Mouse (Mus musculus) kidney, embryonic 16.5 days (tissue): ENCODE data around the gene Gm20388. TPM values are rescaled to one million over a fixed set of nuclear protein-coding genes. Genes with fewer than 3 reads are reported as not detected.

Source experiments
- ATAC-seq: fragments of 200-750 bp; cut with Nextera tagmentation; 2 replicates; pipeline ENCODE4 v1.8.0; 2017; ENCODE audit warnings: moderate TSS enrichment; ENCODE audit not compliant: low FRiP score, low TSS enrichment
- H3K27ac ChIP-seq: fragments of 300-500 bp; sonication (generic); 2 replicates; pipeline ENCODE4 v1.5.1; 2014; ENCODE audit warnings: low read length
- H3K27me3 ChIP-seq: fragments of 300-500 bp; sonication (generic); 2 replicates; pipeline ENCODE4 v1.6.1; 2014; ENCODE audit warnings: low read length, control low read depth, mixed read lengths; ENCODE audit not compliant: insufficient read depth
- H3K36me3 ChIP-seq: fragments of 300-500 bp; sonication (generic); 2 replicates; pipeline ENCODE4 v1.6.1; 2014; ENCODE audit warnings: low read length, control low read depth, mixed read lengths; ENCODE audit not compliant: insufficient read depth
- H3K4me1 ChIP-seq: fragments of 300-500 bp; sonication (generic); 2 replicates; pipeline ENCODE4 v1.6.1; 2014; ENCODE audit warnings: low read length, control low read depth, mixed read lengths; ENCODE audit not compliant: insufficient read depth
- H3K4me2 ChIP-seq: fragments of 300-500 bp; sonication (generic); replicated peaks from 2 replicates; pipeline ENCODE4 v1.6.1; 2014; ENCODE audit warnings: low read depth, low read length
- H3K4me3 ChIP-seq: fragments of 300-500 bp; sonication (generic); 2 replicates; pipeline ENCODE4 v1.5.1; 2014; ENCODE audit warnings: mild to moderate bottlenecking, low read length
- H3K9ac ChIP-seq: fragments of 300-500 bp; sonication (generic); replicated peaks from 2 replicates; pipeline ENCODE4 v1.6.1; 2014; ENCODE audit warnings: low read length
- H3K9me3 ChIP-seq: fragments of 300-500 bp; sonication (generic); 2 replicates; pipeline ENCODE4 v1.6.1; 2016; ENCODE audit warnings: low read length, control low read depth
- WGBS: fragments of 180-500 bp; shearing (Covaris S2); extraction: QIAGEN DNeasy Blood & Tissue Kit; methylation state at CpG from one replicate; pipeline ENCODE4 v1.1.7; 2014; 5-methylcytosine and 5-hydroxymethylcytosine counted together
- polyA plus RNA-seq: library from polyadenylated mRNA; unstranded; fragments of >200 nt; fragmentation: Nextera tagmentation; extraction: Ambion mirVana; gene quantifications from 2 replicates; pipeline ENCODE4 v1.2.1, GENCODE M21; 2015

Gm20388 gene
- polyA plus RNA-seq, 1 experiment from 2014 or later: 7.7 TPM

- no peak overlapping the region for H3K4me2 ChIP-seq
- no peaks in the 10 kb centered on the region for H3K36me3 ChIP-seq
- peaks cover 30% of the 10 kb centered on the region for H3K27me3 ChIP-seq
- H3K27ac ChIP-seq: no peak overlapping the region
- WGBS: 90% methylated on average over 1 of the region's 1 CpGs
- no peak overlapping the region for H3K4me3 ChIP-seq
- H3K9ac ChIP-seq: no peak overlapping the region
- ATAC-seq: no peak
- no peaks in the 10 kb centered on the region for H3K9me3 ChIP-seq
- H3K4me1 ChIP-seq: no peaks in the 10 kb centered on the region
Observed at GRCm38 (mm10) chr8:122747825-122748224, 2837.2 kb downstream of the Gm20388 start.

- Histone ChIP-seq H3K9me3 (no peaks in the 10 kb centered on the region), H3K4me2 (no peak overlapping the region), H3K27me3 (peaks cover 15% of the 10 kb centered on the region), H3K4me3 (no peak overlapping the region), H3K36me3 (no peaks in the 10 kb centered on the region), H3K4me1 (no peaks in the 10 kb centered on the region), H3K9ac (no peak overlapping the region), H3K27ac (no peak overlapping the region)
- no peak for ATAC-seq
- 67% methylated on average over 6 of the region's 6 CpGs for WGBS
Observed at GRCm38 (mm10) chr8:122749333-122749958, 2838.8 kb downstream of the Gm20388 start.

GRCm38 (mm10) chr8:122751342-122751741 is 2840.7 kb downstream of the Gm20388 start:
- Histone ChIP-seq H3K36me3 (no peaks in the 10 kb centered on the region), H3K9ac (no peak overlapping the region), H3K4me1 (no peaks in the 10 kb centered on the region), H3K9me3 (no peaks in the 10 kb centered on the region), H3K4me3 (no peak overlapping the region), H3K4me2 (no peak overlapping the region), H3K27ac (no peak overlapping the region), H3K27me3 (no peaks in the 10 kb centered on the region)
- ATAC-seq: no peak
- WGBS: 66% methylated on average over 5 of the region's 5 CpGs

DNA sequence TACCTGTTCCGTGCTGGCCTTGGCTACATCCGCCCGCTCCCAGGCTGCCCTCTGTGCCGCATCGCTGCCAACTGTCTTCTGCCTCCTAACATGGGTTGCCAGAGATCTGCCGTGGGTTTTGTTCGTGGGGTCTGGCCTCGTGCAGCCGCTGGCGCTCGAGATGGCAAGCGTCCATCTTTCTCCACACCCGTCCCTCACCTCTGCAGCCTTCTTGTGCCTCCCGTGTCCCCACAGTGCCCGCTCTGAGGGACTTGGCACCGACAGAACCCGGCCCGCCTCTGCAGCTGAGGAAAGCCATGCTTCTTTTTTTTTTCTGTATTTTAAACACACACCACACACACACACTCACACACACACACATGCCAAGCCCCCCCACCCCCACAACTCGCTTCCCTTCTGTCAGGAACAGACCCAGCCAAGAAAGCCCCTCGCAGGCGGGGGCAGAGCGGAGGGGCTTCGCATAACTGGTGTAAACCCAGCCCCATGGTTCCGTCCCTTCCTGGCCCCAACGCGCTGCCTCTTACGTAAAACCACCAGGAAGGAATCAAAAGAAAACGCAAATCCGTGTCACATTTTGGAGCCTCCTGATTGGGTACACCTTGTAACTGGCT is 2841.6 kb downstream of the Gm20388 start:
- Histone ChIP-seq H3K9me3 (no peaks in the 10 kb centered on the region), H3K4me3 (no peak overlapping the region), H3K9ac (no peak overlapping the region), H3K36me3 (no peaks in the 10 kb centered on the region), H3K27me3 (no peaks in the 10 kb centered on the region), H3K4me1 (no peaks in the 10 kb centered on the region), H3K4me2 (no peak overlapping the region), H3K27ac (no peak overlapping the region)
- 85% methylated on average over 29 of the region's 29 CpGs for WGBS
- no peak for ATAC-seq

DNA sequence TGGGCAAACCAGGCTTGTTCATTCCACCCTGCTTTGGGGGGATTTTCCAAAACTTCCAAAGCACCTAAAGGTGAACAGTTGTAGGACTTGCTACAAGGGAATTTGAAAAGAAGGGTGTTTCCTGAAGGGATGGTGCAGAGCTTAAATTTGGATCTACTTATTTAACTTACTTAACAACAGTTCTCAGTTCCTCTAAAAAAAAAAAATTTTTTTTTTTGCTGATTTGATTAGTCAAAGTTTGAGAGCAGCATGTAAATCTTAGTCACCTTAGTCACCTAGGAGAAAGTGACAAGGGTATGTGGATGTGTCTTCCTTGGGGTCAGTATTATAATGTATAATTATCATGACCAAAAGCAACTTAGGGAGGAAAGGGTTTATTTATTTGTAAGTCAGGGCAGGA is 2848.0 kb downstream of the Gm20388 start:
- no peaks in the 10 kb centered on the region for H3K27me3 ChIP-seq
- H3K4me3 ChIP-seq: no peak overlapping the region
- no peaks in the 10 kb centered on the region for H3K4me1 ChIP-seq
- H3K4me2 ChIP-seq: no peak overlapping the region
- H3K36me3 ChIP-seq: no peaks in the 10 kb centered on the region
- no peaks in the 10 kb centered on the region for H3K9me3 ChIP-seq
- no peak for ATAC-seq
- no peak overlapping the region for H3K27ac ChIP-seq
- H3K9ac ChIP-seq: no peak overlapping the region

- H3K4me1 ChIP-seq: no peaks in the 10 kb centered on the region
- 81% methylated on average over 7 of the region's 7 CpGs for WGBS
- H3K9me3 ChIP-seq: no peaks in the 10 kb centered on the region
- H3K36me3 ChIP-seq: no peaks in the 10 kb centered on the region
- ATAC-seq: no peak
- no peaks in the 10 kb centered on the region for H3K27me3 ChIP-seq
- H3K9ac ChIP-seq: no peak overlapping the region
- H3K4me3 ChIP-seq: no peak overlapping the region
- H3K4me2 ChIP-seq: no peak overlapping the region
- H3K27ac ChIP-seq: no peak overlapping the region
Observed at GRCm38 (mm10) chr8:122760116-122760515, 2849.5 kb downstream of the Gm20388 start.

DNA sequence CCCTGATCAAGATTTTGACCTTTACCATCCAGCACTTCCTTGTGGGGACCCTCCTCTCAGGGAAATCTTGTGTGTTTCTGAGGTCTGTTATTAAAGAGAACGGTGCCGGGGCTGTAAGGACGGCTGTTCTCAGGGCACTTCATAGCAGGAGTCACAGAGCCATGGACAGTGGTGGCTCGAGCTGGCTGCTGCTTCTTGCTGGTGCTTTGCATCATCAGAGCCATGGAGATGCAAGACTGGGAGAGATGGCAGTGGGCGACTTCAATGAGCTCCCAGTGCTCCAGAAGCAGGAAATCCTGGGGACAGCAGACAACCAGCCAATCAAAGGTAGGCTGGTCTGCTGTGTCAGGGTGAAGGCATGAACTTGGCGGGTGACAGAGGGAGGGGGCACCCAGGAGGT is 2850.5 kb downstream of the Gm20388 start:
- WGBS: 58% methylated on average over 6 of the region's 6 CpGs
- ATAC-seq: no peak
- H3K4me1 ChIP-seq: no peaks in the 10 kb centered on the region

GRCm38 (mm10) chr8:122762731-122763266 is 2852.2 kb downstream of the Gm20388 start:
- no peak overlapping the region for H3K9ac ChIP-seq
- no peaks in the 10 kb centered on the region for H3K36me3 ChIP-seq
- no peaks in the 10 kb centered on the region for H3K4me1 ChIP-seq
- no peak for ATAC-seq
- H3K27me3 ChIP-seq: no peaks in the 10 kb centered on the region
- no peaks in the 10 kb centered on the region for H3K9me3 ChIP-seq
- WGBS: 66% methylated on average over 12 of the region's 12 CpGs
- H3K4me2 ChIP-seq: no peak overlapping the region
- H3K27ac ChIP-seq: no peak overlapping the region
- H3K4me3 ChIP-seq: no peak overlapping the region

More for the DNA sequence above, 2850.5 kb downstream of the Gm20388 start:
- no peak overlapping the region for H3K4me2 ChIP-seq
- no peaks in the 10 kb centered on the region for H3K9me3 ChIP-seq
- H3K4me3 ChIP-seq: no peak overlapping the region
- no peaks in the 10 kb centered on the region for H3K36me3 ChIP-seq
- H3K9ac ChIP-seq: no peak overlapping the region
- H3K27me3 ChIP-seq: no peaks in the 10 kb centered on the region
- no peak overlapping the region for H3K27ac ChIP-seq

- Histone ChIP-seq H3K27ac (no peak overlapping the region), H3K9me3 (no peaks in the 10 kb centered on the region), H3K4me1 (no peaks in the 10 kb centered on the region), H3K4me2 (no peak overlapping the region), H3K4me3 (no peak overlapping the region), H3K27me3 (no peaks in the 10 kb centered on the region), H3K36me3 (no peaks in the 10 kb centered on the region), H3K9ac (no peak overlapping the region)
- WGBS: 81% methylated on average over 14 of the region's 14 CpGs
- ATAC-seq: no peak
Observed at GRCm38 (mm10) chr8:122763267-122763738, 2852.7 kb downstream of the Gm20388 start.

- Histone ChIP-seq H3K4me3 (no peak overlapping the region), H3K4me2 (no peak overlapping the region), H3K4me1 (no peaks in the 10 kb centered on the region), H3K27me3 (no peaks in the 10 kb centered on the region), H3K27ac (no peak overlapping the region), H3K9ac (no peak overlapping the region), H3K36me3 (no peaks in the 10 kb centered on the region), H3K9me3 (no peaks in the 10 kb centered on the region)
- 82% methylated on average over 7 of the region's 7 CpGs for WGBS
- no peak for ATAC-seq
Observed at GRCm38 (mm10) chr8:122764790-122765474, 2854.3 kb downstream of the Gm20388 start.
